Mouse (Mus musculus) forebrain, embryonic 10.5 days (tissue): ENCODE results near the gene Rabgap1. TPM values are rescaled to one million over a fixed set of nuclear protein-coding genes. Genes with fewer than 3 reads are reported as not detected.

Experiments used
- DNase-seq: peaks from one replicate; pipeline ENCODE4 v3.0.0-alpha.2; 2017; ENCODE audit warnings: low spot score; ENCODE audit errors: extremely low spot score
- H3K27ac ChIP-seq: fragments of 300-500 bp; sonication (generic); 2 replicates; pipeline ENCODE4 v1.5.1; 2016; ENCODE audit warnings: mild to moderate bottlenecking
- H3K27me3 ChIP-seq: fragments of 300-500 bp; sonication (generic); 2 replicates; pipeline ENCODE4 v1.6.1; 2016; ENCODE audit warnings: mild to moderate bottlenecking; ENCODE audit not compliant: poor library complexity, severe bottlenecking
- H3K36me3 ChIP-seq: fragments of 300-500 bp; sonication (generic); replicated peaks from 2 replicates; pipeline ENCODE4 v1.6.1; 2016; ENCODE audit warnings: mild to moderate bottlenecking, moderate library complexity
- H3K4me1 ChIP-seq: fragments of 300-500 bp; sonication (generic); 2 replicates; pipeline ENCODE4 v1.6.1; 2016
- H3K4me3 ChIP-seq: fragments of 300-500 bp; sonication (generic); 2 replicates; pipeline ENCODE4 v1.5.1; 2016; ENCODE audit warnings: mild to moderate bottlenecking, moderate library complexity
- H3K9me3 ChIP-seq: fragments of 300-500 bp; sonication (generic); 2 replicates; pipeline ENCODE4 v1.6.1; 2016; ENCODE audit warnings: mild to moderate bottlenecking, moderate library complexity
- WGBS: fragments of 180-500 bp; shearing (Covaris S2); methylation state at CpG from one replicate; pipeline ENCODE4 v1.1.7; 2016; 5-methylcytosine and 5-hydroxymethylcytosine counted together
- polyA plus RNA-seq: library from polyadenylated mRNA; unstranded; fragments of >200 nt; fragmentation: Nextera tagmentation; extraction: Ambion mirVana; gene quantifications from 2 replicates; pipeline ENCODE4 v1.2.1, GENCODE M21; 2016

Rabgap1 gene
- polyA plus RNA-seq = 41.1 and 42.1 TPM in 2 replicates

DNA sequence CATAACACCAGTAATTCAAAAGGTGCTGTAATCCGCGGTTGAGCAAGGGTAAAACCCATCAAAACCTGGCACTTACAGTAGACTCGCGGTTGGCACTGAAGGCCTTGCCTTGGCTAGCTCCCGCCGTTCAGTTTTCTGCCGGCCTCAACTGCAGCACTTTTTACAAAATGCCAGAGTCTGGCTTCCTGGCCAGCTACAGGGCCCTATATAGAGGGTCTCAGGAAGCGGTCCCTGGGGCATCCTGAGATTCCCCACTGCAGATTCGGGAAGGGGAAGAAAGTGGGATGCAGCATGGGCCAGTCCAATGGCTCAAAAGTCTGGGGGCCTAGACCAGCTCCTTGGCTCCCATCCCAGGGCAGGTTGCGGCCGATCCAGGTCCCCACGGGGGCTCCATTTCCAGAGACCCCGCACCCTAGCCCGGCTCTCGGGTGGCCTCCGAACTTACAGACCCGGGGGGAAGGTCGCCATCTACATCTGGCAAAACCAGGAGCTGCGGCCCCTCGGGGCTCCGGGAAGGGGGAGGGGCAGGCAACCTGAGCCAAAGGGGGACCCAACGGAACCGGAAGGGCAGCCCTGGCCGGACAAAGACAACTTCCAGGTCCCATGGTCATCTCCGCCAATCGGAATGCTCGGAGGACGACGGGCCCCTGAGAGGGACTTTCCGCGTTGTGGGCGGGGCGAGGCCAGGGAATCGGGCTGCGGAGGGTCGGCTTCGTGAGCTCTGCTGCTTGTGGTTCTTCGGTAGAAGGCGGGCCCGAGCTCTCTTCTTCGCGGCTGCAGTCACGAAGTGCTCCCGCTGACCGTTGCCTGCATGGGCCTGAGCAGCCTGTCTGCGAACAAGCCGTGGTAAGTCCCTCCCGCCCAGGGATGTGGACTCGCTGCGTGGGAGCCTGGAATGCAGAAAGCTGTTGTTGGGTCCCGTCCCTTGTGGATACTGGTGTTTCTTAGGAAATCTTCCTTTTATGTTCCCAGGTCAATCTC is at the start of gene Rabgap1, which contains the start of the genes Zbtb26 and Zbtb6:
Gene Rabgap1, plus strand, starts transcription at position 669 of the 981 bp plus-strand sequence.
Gene Zbtb26, minus strand, starts transcription at position 525 of the 981 bp plus-strand sequence.
Gene Zbtb6, minus strand, starts transcription at position 561 of the 981 bp plus-strand sequence.
- peaks cover 24% of the 10 kb centered on the region for H3K4me1 ChIP-seq
- peak within 1 kb of the TSS; percentile 95 for H3K27ac ChIP-seq
- H3K27me3 ChIP-seq = no peaks in the 10 kb centered on the region
- under 1% methylated on average over 51 of the region's 51 CpGs for WGBS
- DNase-seq = peak; percentile 98
- H3K36me3 ChIP-seq = peaks cover 11% of the 10 kb centered on the region; the same call in 1 of the 2 replicates
- H3K9me3 ChIP-seq = no peaks in the 10 kb centered on the region
- peak within 1 kb of the TSS; percentile 84 for H3K4me3 ChIP-seq

- Histone ChIP-seq H3K36me3 (peaks cover 82% of the 10 kb centered on the region), H3K27me3 (no peaks in the 10 kb centered on the region), H3K4me1 (no peaks in the 10 kb centered on the region), H3K9me3 (no peaks in the 10 kb centered on the region), H3K4me3 (no peak overlapping the region), H3K27ac (no peak overlapping the region)
- 79% methylated on average over 1 of the region's 1 CpGs for WGBS
- DNase-seq = no peak
These were observed 47.5 kb upstream of the Rabgap1 start for GRCm38 (mm10) chr2:37395539-37395938.

- no peaks in the 10 kb centered on the region for H3K27me3 ChIP-seq
- WGBS = 10% methylated on average over 3 of the region's 3 CpGs
- H3K4me1 ChIP-seq = peaks cover 20% of the 10 kb centered on the region
- DNase-seq = no peak
- peaks cover 30% of the 10 kb centered on the region for H3K36me3 ChIP-seq
- H3K9me3 ChIP-seq = no peaks in the 10 kb centered on the region
- peak overlapping the region; percentile 93 for H3K4me3 ChIP-seq
- peak overlapping the region; percentile 99 for H3K27ac ChIP-seq
These were observed 21.2 kb upstream of the Rabgap1 start for GRCm38 (mm10) chr2:37421903-37422302.

- peaks cover 31% of the 10 kb centered on the region for H3K36me3 ChIP-seq
- peak within 1 kb of the TSS; percentile 99 for H3K27ac ChIP-seq
- peak; percentile 95 for DNase-seq
- H3K4me1 ChIP-seq = peaks cover 20% of the 10 kb centered on the region
- under 1% methylated on average over 73 of the region's 75 CpGs for WGBS
- no peaks in the 10 kb centered on the region for H3K9me3 ChIP-seq
- no peaks in the 10 kb centered on the region for H3K27me3 ChIP-seq
- H3K4me3 ChIP-seq = peak within 1 kb of the TSS; percentile 93
These were observed 20.5 kb upstream of the Rabgap1 start, which contains the start of gene Rc3h2 for GRCm38 (mm10) chr2:37422306-37423304. Gene Rc3h2, minus strand, starts transcription at chr2:37422903.

GRCm38 (mm10) chr2:37423671-37424070 is 19.4 kb upstream of the Rabgap1 start:
- Histone ChIP-seq H3K36me3 (peaks cover 33% of the 10 kb centered on the region), H3K4me3 (no peak overlapping the region), H3K27ac (no peak overlapping the region), H3K9me3 (no peaks in the 10 kb centered on the region), H3K4me1 (peaks cover 20% of the 10 kb centered on the region), H3K27me3 (no peaks in the 10 kb centered on the region)
- WGBS = 62% methylated on average over 3 of the region's 3 CpGs
- DNase-seq = no peak

DNA sequence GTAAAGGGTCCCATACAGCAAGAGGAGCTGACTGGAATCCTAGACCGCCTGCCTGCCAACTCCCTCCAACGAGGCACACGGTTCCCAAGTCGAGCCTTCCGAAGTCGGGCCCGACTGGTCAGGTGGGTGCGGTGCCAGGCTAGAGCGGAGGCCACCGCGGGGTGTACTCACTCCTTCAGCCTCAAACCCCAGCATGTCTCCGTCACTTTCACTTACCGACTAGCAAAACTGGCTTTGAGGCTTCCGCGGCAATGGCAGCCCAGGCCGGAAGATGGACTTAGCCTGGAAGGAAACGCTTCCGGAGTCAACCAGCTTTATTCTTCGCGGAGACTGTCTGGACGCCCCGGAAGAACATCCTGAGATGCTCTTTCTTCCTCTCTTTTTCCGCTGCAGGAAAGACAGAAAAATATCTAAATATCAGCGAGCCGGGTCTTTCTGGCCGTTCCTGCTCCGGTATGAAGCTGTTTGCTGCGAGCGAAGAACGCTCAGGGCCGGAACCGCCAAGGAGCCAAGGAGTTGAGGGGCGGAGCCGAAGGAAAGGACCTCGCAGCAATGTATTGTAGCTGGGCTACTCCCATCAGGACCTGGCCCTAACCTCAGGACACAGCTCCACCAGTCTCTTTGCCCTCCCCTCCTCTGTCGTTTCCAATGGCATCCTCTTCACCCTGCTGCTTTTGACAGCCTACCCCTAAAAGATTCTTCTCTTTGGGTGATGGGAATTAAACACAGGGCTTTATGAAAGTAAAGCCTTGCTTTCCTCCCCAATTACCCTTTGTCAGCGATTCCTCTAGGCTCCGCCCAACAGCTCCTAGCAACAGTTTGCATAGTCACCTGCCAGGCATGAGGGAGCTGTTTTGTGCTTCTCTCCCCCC is 12.2 kb upstream of the Rabgap1 start:
- H3K9me3 ChIP-seq = no peaks in the 10 kb centered on the region
- peak overlapping the region; percentile 96 for H3K27ac ChIP-seq
- WGBS = under 1% methylated on average over 38 of the region's 38 CpGs
- peaks cover 31% of the 10 kb centered on the region for H3K36me3 ChIP-seq
- no peaks in the 10 kb centered on the region for H3K27me3 ChIP-seq
- H3K4me3 ChIP-seq = peak overlapping the region; percentile 87
- H3K4me1 ChIP-seq = peaks cover 18% of the 10 kb centered on the region
- peak; percentile 85 for DNase-seq

- H3K4me1 ChIP-seq = peaks cover 18% of the 10 kb centered on the region
- no peaks in the 10 kb centered on the region for H3K27me3 ChIP-seq
- no peaks in the 10 kb centered on the region for H3K9me3 ChIP-seq
- H3K27ac ChIP-seq = peak overlapping the region; percentile 96
- WGBS = 32% methylated on average over 7 of the region's 7 CpGs
- H3K36me3 ChIP-seq = peaks cover 39% of the 10 kb centered on the region
- peak overlapping the region; percentile 87 for H3K4me3 ChIP-seq
- DNase-seq = no peak
These were observed 11.5 kb upstream of the Rabgap1 start for GRCm38 (mm10) chr2:37431609-37432008.

DNA sequence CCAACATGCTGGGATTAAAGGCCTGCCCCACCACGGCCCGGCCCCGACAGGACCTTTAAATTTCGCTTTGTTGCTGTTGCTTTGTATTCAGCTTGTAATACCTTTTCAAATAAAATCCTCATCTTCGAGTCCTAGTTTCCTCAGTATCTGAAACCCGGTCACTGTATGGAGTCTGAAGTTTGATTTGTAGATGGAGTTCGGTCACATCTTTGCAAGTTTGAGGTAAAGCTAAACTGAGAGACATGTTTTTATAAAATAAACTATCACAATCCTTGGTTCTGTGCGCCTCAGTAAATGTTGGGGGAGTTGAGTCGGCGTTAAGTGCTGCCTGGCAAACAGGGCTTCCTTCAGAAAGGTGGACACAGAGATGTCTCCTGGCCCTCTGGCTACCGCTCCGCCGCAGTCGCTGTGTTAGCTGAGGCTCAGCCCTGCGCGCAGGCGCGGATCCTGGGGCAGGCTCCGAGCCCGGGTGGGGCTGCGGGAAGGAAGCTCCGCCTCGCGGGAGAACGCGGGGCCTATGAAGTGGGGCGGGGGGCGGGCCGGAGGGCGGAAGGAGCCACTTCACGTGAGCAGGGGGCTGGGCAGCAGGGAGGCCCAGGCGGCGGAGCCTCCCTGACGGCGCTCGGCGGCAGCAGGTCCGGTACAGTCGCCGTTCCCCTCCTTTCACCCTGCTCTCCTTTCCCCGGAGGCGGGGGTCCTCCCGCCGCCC is 8.7 kb downstream of the Rabgap1 start:
- Histone ChIP-seq H3K4me1 (peaks cover 21% of the 10 kb centered on the region), H3K36me3 (peaks cover 5% of the 10 kb centered on the region; the same call in 1 of the 2 replicates), H3K27me3 (no peaks in the 10 kb centered on the region), H3K27ac (peak overlapping the region; percentile 97), H3K9me3 (no peaks in the 10 kb centered on the region), H3K4me3 (peak overlapping the region; percentile 98)
- WGBS = 9% methylated on average over 44 of the region's 44 CpGs
- DNase-seq = peak; percentile 93

DNA sequence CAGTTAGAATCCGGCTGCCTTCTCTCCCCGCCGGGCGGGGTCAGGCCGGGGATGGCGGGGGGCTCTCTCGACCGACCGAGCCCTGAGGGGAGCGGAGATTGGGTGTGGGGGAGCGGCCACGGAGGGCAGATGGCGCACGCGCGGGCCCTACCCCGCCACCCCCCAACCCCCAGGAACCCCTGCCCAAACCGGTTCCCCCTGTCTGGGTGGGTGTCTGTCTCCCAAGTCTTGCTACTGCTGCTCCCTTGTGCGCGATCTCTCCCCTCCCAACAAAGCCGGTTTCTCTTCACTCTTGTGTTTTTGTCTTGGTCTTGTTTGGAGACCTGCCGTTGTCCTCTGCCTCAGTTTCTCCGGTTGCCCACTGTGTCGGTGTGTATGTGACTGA is 9.3 kb downstream of the Rabgap1 start:
- DNase-seq = no peak
- Histone ChIP-seq H3K27ac (peak overlapping the region; percentile 97), H3K4me1 (peaks cover 21% of the 10 kb centered on the region), H3K36me3 (peaks cover 3% of the 10 kb centered on the region; the same call in 1 of the 2 replicates), H3K27me3 (no peaks in the 10 kb centered on the region), H3K9me3 (no peaks in the 10 kb centered on the region), H3K4me3 (peak overlapping the region; percentile 98)
- under 1% methylated on average over 22 of the region's 24 CpGs for WGBS

DNA sequence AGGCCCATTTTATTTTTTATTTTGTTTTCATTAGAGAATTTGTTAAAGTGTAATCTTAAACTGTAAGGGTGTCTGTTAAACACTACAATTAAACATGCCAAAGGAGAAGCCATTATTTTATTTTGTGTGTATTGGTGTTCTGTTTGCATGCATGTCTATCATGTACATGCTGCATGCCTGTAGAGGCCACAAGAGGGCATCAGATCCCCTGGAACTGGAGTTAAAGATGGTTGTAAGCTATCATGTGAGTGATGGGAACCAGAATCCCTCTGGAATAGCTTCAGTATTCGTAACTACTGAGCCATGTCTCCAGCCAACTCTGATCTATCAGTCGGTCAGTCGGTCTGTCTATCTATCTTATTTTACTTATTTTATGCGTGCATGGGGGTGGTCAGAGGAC is 17.6 kb downstream of the Rabgap1 start:
- DNase-seq = no peak
- H3K27me3 ChIP-seq = no peaks in the 10 kb centered on the region
- H3K4me3 ChIP-seq = no peak overlapping the region
- no peak overlapping the region for H3K27ac ChIP-seq
- 94% methylated on average over 4 of the region's 4 CpGs for WGBS
- H3K9me3 ChIP-seq = no peaks in the 10 kb centered on the region; the same call in 1 of the 2 replicates
- H3K36me3 ChIP-seq = peaks cover 17% of the 10 kb centered on the region
- H3K4me1 ChIP-seq = no peaks in the 10 kb centered on the region

GRCm38 (mm10) chr2:37466266-37466665 is 23.2 kb downstream of the Rabgap1 start:
- no peaks in the 10 kb centered on the region for H3K9me3 ChIP-seq
- no peaks in the 10 kb centered on the region for H3K27me3 ChIP-seq
- no peak for DNase-seq
- no peak overlapping the region for H3K4me3 ChIP-seq
- H3K36me3 ChIP-seq = peaks cover 33% of the 10 kb centered on the region
- H3K27ac ChIP-seq = no peak overlapping the region
- no peaks in the 10 kb centered on the region for H3K4me1 ChIP-seq
- WGBS = 97% methylated on average over 4 of the region's 4 CpGs
